Mouse (Mus musculus) cortical plate, adult 2 months (tissue): ENCODE results near the gene B3galt1.

Source experiments
- CTCF ChIP-seq: fragments of 200-500 bp; IDR thresholded peaks from 2 replicates; pipeline ENCODE4 v1.5.1; 2011; ENCODE audit warnings: mild to moderate bottlenecking, control low read depth, low read length; ENCODE audit not compliant: insufficient read depth; ENCODE audit errors: extremely low read depth
- POLR2A ChIP-seq: fragments of 200-500 bp; IDR thresholded peaks from 2 replicates; pipeline ENCODE4 v1.6.1; 2011; ENCODE audit warnings: mild to moderate bottlenecking, low read length, control low read depth; ENCODE audit not compliant: insufficient read depth; ENCODE audit errors: extremely low read depth

GRCm38 (mm10) chr2:67622902-67623301 lies 57.2 kb downstream of the B3galt1 start:
- no peak for TF ChIP-seq CTCF
- TF ChIP-seq POLR2A: no peak
